Mouse (Mus musculus) inflammation-experienced regulatory T-cells, adult 16 weeks (primary cell): ENCODE results near the gene Gkap1. TPM values are rescaled to one million over a fixed set of nuclear protein-coding genes. Genes with fewer than 3 reads are reported as not detected.

Source experiments
- polyA plus RNA-seq: library from polyadenylated mRNA; unstranded; fragments of 100-300 nt; shearing (Covaris generic); gene quantifications from one replicate; pipeline ENCODE4 v1.2.1, GENCODE M21; 2017

The Gkap1 gene
- polyA plus RNA-seq = 1.4 TPM

GRCm38 (mm10) chr13:58275599-58275998 is at the start of gene Gkap1:
Gkap1 (minus strand) TSS chr13:58275699.

GRCm38 (mm10) chr13:58215592-58216341 is 59.7 kb downstream of the Gkap1 start, which contains the start of gene Ubqln1:
Ubqln1 (minus strand) TSS chr13:58215653.

Other genes with a start within 250 kb of the Gkap1 start
- gene Klhl3, start 162.1 kb downstream of the Gkap1 start, polyA plus RNA-seq = 2.7 TPM
- gene Hnrnpa0, start 147.1 kb downstream of the Gkap1 start, polyA plus RNA-seq = 6.3 TPM
- gene Idnk, start 118.0 kb downstream of the Gkap1 start, polyA plus RNA-seq = 217 TPM
- gene Ubqln1, start 60.0 kb downstream of the Gkap1 start, polyA plus RNA-seq = 13.6 TPM
- gene Kif27, start 83.4 kb upstream of the Gkap1 start, polyA plus RNA-seq = not detected
- gene 2210016F16Rik, start 109.5 kb upstream of the Gkap1 start, polyA plus RNA-seq = 12.3 TPM
- gene Rmi1, start 126.5 kb upstream of the Gkap1 start, polyA plus RNA-seq = 43.5 TPM
- gene Hnrnpk, start 127.6 kb upstream of the Gkap1 start, polyA plus RNA-seq = 2,683 TPM